Mouse (Mus musculus): ENCODE results near the gene Ttc39a. TPM values are rescaled to one million over a fixed set of nuclear protein-coding genes. Genes with fewer than 3 reads are reported as not detected.

Gene Ttc39a
- polyA plus RNA-seq, 1 experiment from 2014 or later, result 2.6 TPM

DNA sequence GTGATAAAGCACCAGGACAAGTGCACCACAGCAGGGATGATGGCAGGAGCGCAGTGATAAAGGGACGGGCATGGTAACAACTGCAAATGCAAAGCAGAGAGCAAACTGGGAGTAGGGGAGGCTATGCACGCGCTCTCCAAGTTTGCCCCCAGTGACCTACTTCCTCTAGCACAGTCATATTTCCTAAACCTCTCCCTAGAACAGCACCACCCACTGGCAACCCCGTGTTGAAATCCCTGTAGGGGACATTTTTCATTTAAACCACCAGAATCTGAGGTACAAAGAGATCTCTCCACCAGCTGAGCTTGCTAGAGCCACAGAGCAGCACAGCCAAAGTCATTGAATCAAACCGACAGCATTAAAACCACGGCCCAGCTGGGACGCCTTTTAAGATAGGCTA lies 32.7 kb downstream of the Ttc39a start:
- TF ChIP-seq CTCF (IDR thresholded peaks at IDR 0.05; ENCODE audit: low read depth), result peak; percentile 36; the same call in 1 of the 2 replicates
- no peak overlapping the region for H3K27ac ChIP-seq
- no peaks in the 10 kb centered on the region for H3K36me3 ChIP-seq (ENCODE audit: insufficient read depth, low read length)
- no peaks in the 10 kb centered on the region for H3K9me3 ChIP-seq (replicated peaks; ENCODE audit: low read length)
- ATAC-seq (replicated peaks; ENCODE audit: low FRiP score, low read depth), result no peak
- no peak overlapping the region for H3K4me2 ChIP-seq (ENCODE audit: low read length)
- H3K4me3 ChIP-seq (replicated peaks; ENCODE audit: low read depth, low read length), result no peak overlapping the region
- 71% methylated on average over 8 of the region's 8 CpGs for WGBS
- H3K27me3 ChIP-seq (ENCODE audit: insufficient read depth, low read length), result no peaks in the 10 kb centered on the region
- H3K4me1 ChIP-seq (replicated peaks; ENCODE audit: insufficient read depth, low read length), result no peaks in the 10 kb centered on the region
- no peak for DNase-seq (ENCODE audit: low spot score)
- H3K9ac ChIP-seq (ENCODE audit: low read depth, low read length), result no peak overlapping the region

- Histone ChIP-seq H3K27me3 (ENCODE audit: insufficient read depth, low read length) (no peaks in the 10 kb centered on the region), H3K4me3 (replicated peaks; ENCODE audit: low read depth, low read length) (no peak overlapping the region), H3K4me1 (replicated peaks; ENCODE audit: insufficient read depth, low read length) (no peaks in the 10 kb centered on the region), H3K4me2 (ENCODE audit: low read length) (no peak overlapping the region), H3K9ac (ENCODE audit: low read depth, low read length) (no peak overlapping the region), H3K36me3 (ENCODE audit: insufficient read depth, low read length) (no peaks in the 10 kb centered on the region), H3K9me3 (replicated peaks; ENCODE audit: low read length) (no peaks in the 10 kb centered on the region), H3K27ac (no peak overlapping the region)
- TF ChIP-seq CTCF (IDR thresholded peaks at IDR 0.05; ENCODE audit: low read depth), result no peak
- WGBS, result 80% methylated on average over 3 of the region's 3 CpGs
- DNase-seq (ENCODE audit: low spot score) (no peak), ATAC-seq (replicated peaks; ENCODE audit: low FRiP score, low read depth) (no peak)
Measured at GRCm38 (mm10) chr4:109439825-109440248, 33.4 kb downstream of the Ttc39a start.

DNA sequence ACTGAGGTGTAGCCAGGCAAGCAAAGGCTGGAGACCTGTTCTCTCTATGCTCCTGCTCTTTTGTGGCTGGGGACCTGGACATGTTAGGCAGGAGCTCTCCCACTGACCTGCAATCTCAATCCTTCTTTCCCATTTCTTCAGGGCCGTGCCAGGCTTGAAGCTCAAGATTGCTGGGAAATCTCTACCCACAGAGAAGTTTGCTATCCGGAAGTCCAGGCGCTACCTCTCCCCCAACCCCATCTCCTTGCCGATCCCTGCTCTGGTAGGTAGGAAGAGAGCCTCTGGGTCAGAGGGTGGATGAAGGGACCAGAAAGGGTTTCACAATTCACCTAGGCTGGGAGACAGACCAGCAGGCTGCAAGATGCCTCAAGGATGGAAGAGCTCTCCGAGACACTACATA lies 34.0 kb downstream of the Ttc39a start:
- no peak for TF ChIP-seq CTCF (IDR thresholded peaks at IDR 0.05; ENCODE audit: low read depth)
- Histone ChIP-seq H3K27me3 (ENCODE audit: insufficient read depth, low read length) (no peaks in the 10 kb centered on the region), H3K9me3 (replicated peaks; ENCODE audit: low read length) (no peaks in the 10 kb centered on the region), H3K4me1 (replicated peaks; ENCODE audit: insufficient read depth, low read length) (no peaks in the 10 kb centered on the region), H3K9ac (ENCODE audit: low read depth, low read length) (no peak overlapping the region), H3K4me2 (ENCODE audit: low read length) (no peak overlapping the region), H3K27ac (no peak overlapping the region), H3K4me3 (replicated peaks; ENCODE audit: low read depth, low read length) (no peak overlapping the region), H3K36me3 (ENCODE audit: insufficient read depth, low read length) (no peaks in the 10 kb centered on the region)
- no peak for ATAC-seq (replicated peaks; ENCODE audit: low FRiP score, low read depth)
- DNase-seq (ENCODE audit: low spot score), result no peak
- WGBS, result 89% methylated on average over 5 of the region's 5 CpGs

DNA sequence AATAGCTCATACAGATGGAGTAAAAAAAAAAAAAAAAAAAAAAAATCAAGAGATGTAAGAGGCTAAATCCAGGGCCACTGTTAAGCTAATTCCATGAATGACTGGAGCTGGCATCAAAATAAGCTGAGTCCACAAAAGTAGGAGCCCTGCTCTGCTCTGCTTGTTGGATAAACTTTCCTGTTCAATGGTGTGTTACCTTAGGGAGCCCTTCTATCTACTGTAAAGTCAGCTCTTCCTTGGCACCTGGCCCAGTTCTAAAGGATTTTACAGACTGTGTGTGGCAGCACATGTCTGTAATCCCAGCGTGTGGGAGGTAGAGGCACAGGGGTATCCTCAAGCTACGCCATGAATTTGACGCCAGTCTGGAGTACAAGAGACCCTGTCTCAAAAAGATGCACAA lies 34.6 kb downstream of the Ttc39a start:
- ATAC-seq (replicated peaks; ENCODE audit: low FRiP score, low read depth) (peak; percentile 61), DNase-seq (ENCODE audit: low spot score) (peak; percentile 48)
- H3K27ac ChIP-seq, result no peak overlapping the region
- WGBS, result 58% methylated on average over 3 of the region's 3 CpGs
- H3K36me3 ChIP-seq (ENCODE audit: insufficient read depth, low read length), result no peaks in the 10 kb centered on the region
- no peak overlapping the region for H3K9ac ChIP-seq (ENCODE audit: low read depth, low read length)
- H3K27me3 ChIP-seq (ENCODE audit: insufficient read depth, low read length), result no peaks in the 10 kb centered on the region
- H3K4me1 ChIP-seq (replicated peaks; ENCODE audit: insufficient read depth, low read length), result no peaks in the 10 kb centered on the region
- H3K4me2 ChIP-seq (ENCODE audit: low read length), result no peak overlapping the region
- no peak for TF ChIP-seq CTCF (IDR thresholded peaks at IDR 0.05; ENCODE audit: low read depth)
- H3K4me3 ChIP-seq (replicated peaks; ENCODE audit: low read depth, low read length), result no peak overlapping the region
- H3K9me3 ChIP-seq (replicated peaks; ENCODE audit: low read length), result no peaks in the 10 kb centered on the region

- ATAC-seq (replicated peaks; ENCODE audit: low FRiP score, low read depth), result no peak
- no peak for TF ChIP-seq CTCF (IDR thresholded peaks at IDR 0.05; ENCODE audit: low read depth)
- WGBS, result 73% methylated on average over 7 of the region's 7 CpGs
- Histone ChIP-seq H3K4me3 (replicated peaks; ENCODE audit: low read depth, low read length) (no peak overlapping the region), H3K27ac (no peak overlapping the region), H3K4me1 (replicated peaks; ENCODE audit: insufficient read depth, low read length) (no peaks in the 10 kb centered on the region), H3K9me3 (replicated peaks; ENCODE audit: low read length) (no peaks in the 10 kb centered on the region), H3K4me2 (ENCODE audit: low read length) (no peak overlapping the region), H3K9ac (ENCODE audit: low read depth, low read length) (no peak overlapping the region), H3K27me3 (ENCODE audit: insufficient read depth, low read length) (no peaks in the 10 kb centered on the region), H3K36me3 (ENCODE audit: insufficient read depth, low read length) (no peaks in the 10 kb centered on the region)
- no peak for DNase-seq (ENCODE audit: low spot score)
Measured at GRCm38 (mm10) chr4:109442126-109442525, 35.7 kb downstream of the Ttc39a start.

GRCm38 (mm10) chr4:109442649-109443048 lies 36.2 kb downstream of the Ttc39a start:
- Histone ChIP-seq H3K27me3 (ENCODE audit: insufficient read depth, low read length) (no peaks in the 10 kb centered on the region), H3K9ac (ENCODE audit: low read depth, low read length) (no peak overlapping the region), H3K9me3 (replicated peaks; ENCODE audit: low read length) (no peaks in the 10 kb centered on the region), H3K27ac (no peak overlapping the region), H3K4me1 (replicated peaks; ENCODE audit: insufficient read depth, low read length) (no peaks in the 10 kb centered on the region), H3K36me3 (ENCODE audit: insufficient read depth, low read length) (no peaks in the 10 kb centered on the region), H3K4me2 (ENCODE audit: low read length) (no peak overlapping the region), H3K4me3 (replicated peaks; ENCODE audit: low read depth, low read length) (no peak overlapping the region)
- no peak for TF ChIP-seq CTCF (IDR thresholded peaks at IDR 0.05; ENCODE audit: low read depth)
- 81% methylated on average over 4 of the region's 4 CpGs for WGBS
- ATAC-seq (replicated peaks; ENCODE audit: low FRiP score, low read depth), result no peak
- no peak for DNase-seq (ENCODE audit: low spot score)

DNA sequence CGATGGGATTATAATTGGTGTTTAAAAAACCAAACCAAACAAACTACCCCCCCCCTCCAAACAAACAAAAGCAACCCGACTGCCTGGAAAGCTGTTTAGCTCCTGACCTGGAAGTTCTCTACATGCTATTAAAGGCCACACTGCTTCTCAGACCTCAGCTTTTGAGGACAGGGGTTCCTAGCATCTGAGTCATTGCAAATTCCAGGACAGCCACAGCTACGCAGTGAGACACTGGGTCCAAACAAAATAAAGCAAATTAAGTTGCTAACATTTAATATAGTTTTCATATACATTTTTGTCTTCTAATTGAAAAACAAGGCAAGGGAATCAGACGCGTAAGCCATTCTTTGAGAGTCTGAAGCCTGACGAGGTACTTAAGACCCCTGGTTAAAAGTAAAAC lies 38.0 kb downstream of the Ttc39a start:
- Histone ChIP-seq H3K4me1 (replicated peaks; ENCODE audit: insufficient read depth, low read length) (no peaks in the 10 kb centered on the region), H3K4me2 (ENCODE audit: low read length) (no peak overlapping the region), H3K27me3 (ENCODE audit: insufficient read depth, low read length) (no peaks in the 10 kb centered on the region), H3K9ac (ENCODE audit: low read depth, low read length) (no peak overlapping the region), H3K27ac (no peak overlapping the region), H3K4me3 (replicated peaks; ENCODE audit: low read depth, low read length) (no peak overlapping the region), H3K9me3 (replicated peaks; ENCODE audit: low read length) (no peaks in the 10 kb centered on the region), H3K36me3 (ENCODE audit: insufficient read depth, low read length) (no peaks in the 10 kb centered on the region)
- no peak for DNase-seq (ENCODE audit: low spot score)
- no peak for ATAC-seq (replicated peaks; ENCODE audit: low FRiP score, low read depth)
- 75% methylated on average over 6 of the region's 6 CpGs for WGBS
- TF ChIP-seq CTCF (IDR thresholded peaks at IDR 0.05; ENCODE audit: low read depth), result no peak
